Mouse (Mus musculus): Measurements from ENCODE around the gene Gucy2g.

The Gucy2g gene

DNA sequence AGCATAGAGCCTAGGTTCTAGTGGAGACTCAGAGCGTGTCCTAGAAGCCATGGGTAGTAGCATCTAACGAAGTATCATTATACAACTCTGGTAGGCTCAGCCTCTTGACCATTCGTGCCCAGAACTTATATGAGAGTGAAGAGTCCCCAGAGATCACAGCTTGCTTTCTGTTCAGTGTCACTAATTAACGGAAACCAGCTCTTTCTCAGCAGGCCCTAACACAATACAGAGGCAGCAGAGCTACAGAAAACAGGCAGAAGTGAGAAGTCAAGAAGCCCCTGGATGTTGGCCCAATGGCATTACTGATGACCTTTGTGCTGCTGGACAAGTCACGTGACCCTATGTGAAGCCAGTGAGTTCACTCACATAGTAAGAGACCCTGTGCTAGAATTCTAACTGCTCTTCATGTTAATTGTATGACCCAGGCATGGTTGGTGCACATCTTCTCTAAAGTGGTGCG, at the start of gene Gucy2g:
TSS of gene Gucy2g (minus strand) at position 51 of the 460 bp plus-strand sequence.
- DNase-seq (ENCODE audit: extremely low spot score, low read depth, low spot score), result no peak

DNA sequence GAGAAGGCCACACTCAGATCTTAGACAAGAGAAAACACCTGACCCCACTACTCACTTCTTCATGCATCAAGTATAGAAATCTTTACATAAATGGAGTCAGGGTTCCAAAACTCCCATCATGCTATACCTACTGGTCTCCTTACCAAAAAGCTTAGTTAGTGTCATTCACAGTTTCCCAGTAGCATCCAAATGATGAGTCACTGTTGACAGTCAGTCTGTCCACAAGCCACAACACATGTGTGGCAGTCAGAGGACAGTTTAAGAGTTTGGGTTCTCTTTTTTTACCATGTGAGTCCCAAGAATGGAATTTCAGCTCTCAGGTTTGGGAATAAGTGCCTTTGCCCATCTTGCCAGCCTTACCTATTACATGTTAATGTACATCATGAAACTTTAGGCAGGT, 47.9 kb upstream of the Gucy2g start:
- DNase-seq (ENCODE audit: extremely low spot score, low read depth, low spot score), result no peak

DNA sequence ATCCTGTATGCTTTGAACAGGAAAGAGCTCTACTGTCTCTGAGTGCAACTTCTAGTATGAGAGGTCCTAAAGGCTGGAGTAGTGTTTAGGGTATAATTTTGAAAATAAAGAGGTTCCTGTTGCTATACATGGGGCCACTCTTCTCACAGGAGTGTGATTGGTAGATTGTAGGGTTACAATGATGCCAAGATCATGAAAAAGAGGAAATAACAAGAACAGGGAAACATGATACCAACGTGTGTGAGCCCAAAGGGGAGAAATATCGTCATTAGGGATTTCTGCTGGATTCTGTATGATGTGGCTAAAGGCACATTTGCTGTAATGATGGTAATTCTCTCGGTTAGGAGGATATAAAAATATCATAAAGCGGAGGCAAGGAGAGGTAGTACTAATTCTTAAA, 45.0 kb upstream of the Gucy2g start:
- DNase-seq (ENCODE audit: extremely low spot score, low read depth, low spot score), result no peak

DNA sequence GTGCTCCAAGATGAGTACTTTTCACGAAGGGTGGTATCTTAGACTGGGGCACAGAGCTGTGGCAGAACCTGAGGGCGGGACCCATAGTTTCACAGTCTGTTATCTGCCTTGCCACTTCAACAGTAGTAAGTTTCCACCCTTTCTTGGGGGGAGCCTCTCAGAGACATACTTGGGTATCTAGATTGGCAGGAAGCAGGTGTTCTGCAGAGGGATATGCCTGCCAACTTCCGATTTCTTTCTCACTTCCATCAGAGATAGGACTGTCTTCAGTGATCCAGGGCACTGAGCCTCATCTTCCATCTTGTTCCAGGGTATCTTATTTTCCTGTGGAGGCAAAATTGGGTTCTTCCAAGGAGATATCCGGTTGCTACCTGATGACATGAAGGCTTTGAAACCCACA, 43.1 kb upstream of the Gucy2g start:
- no peak for DNase-seq (ENCODE audit: extremely low spot score, low read depth, low spot score)

DNA sequence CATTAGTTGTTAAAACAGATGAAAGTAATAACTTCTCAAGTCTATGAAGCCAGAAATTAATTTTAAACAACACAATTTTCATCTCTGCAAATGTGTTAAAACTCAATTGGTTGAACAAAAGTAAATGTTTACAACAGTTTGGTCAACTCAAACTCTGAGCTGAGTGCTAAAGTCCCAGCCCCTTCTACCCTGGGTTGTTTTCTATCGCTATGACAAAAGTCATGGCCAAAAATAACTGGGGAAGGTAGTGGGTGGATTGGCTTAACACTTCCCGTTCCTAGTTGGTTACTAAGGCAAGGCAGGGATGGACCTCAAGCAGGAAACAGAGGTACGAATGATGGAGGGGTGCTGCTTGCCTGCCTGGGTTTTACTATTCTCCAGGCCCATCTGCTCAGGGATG, 35.7 kb upstream of the Gucy2g start:
- no peak for DNase-seq (ENCODE audit: extremely low spot score, low read depth, low spot score)

DNA sequence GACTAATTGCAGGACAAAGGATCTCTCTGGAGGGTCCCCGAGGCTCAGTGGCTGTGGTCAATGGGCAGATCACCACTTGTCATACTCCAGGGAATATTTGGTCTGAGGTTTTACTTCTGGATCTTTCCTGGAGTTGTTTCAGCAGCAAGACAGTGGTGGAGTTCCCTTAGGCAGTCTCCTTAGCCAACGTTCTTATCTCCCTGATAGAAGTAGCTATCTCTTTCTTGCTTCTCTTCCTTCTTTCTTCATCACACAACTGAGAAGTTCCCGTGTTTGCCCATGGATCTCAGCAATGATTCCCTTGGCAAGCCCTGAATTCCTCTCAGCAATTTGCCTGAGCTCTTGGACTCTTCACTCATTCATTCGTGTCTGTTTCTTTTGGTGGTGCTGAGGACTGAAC, 35.1 kb upstream of the Gucy2g start:
- no peak for DNase-seq (ENCODE audit: extremely low spot score, low read depth, low spot score)

DNA sequence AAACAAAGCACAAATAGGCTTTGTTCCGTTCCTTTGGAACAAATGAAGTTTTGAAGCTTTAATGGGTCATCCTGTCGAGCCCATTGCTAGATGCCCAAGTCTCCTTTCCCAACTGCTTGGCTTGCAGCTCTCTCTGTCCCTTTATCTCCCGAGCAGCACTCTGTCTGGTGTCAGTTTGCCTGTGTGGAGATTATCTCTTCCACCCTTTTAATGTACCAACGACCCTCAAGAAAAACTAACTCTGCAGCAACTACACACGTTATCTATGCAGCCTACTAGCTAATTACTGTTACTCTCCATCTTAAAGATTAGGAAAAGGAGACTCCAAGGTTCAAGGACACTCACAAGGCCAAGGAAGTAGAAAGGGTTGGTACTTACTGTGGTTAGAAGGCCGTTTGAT, 32.3 kb upstream of the Gucy2g start:
- DNase-seq (ENCODE audit: extremely low spot score, low read depth, low spot score), result no peak

DNA sequence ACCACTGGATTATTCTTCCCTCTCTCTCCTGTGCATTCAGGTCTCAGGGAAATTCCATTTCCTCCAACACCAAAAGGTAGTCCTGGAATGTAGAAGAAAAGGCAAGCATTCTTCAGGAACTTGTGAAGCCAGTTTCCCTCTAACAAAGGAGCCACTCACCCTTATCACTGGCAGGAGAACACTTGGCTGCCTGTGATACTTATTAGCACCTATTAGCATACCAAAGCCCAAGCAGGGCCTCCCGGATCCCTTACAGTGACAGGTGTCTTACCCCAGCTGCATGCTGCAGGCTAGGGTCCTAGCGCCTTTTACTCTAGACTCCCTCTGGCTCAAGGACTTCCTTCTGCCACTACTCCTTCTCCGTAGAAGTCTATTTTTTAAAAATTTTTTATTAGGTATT, 30.4 kb upstream of the Gucy2g start:
- DNase-seq (ENCODE audit: extremely low spot score, low read depth, low spot score), result no peak

DNA sequence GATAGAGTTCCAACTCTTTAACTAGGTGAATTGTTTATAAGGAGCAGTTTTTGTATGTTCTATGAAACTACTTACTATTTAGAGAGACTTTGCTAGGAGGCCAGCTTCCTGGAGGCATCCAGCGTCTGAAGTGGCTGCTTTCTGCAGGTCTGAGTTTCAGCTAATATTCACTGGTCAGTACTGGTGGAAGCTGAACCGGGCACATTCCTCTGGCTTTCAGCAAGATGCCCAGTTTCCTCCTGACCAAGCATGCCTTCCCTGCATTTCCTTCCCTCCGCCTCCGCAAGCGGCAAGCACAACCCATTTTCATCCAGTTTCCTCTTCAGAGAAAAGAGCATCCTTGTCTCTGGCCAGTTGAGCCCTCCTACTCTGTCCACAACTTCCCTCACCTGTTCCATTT, 28.0 kb upstream of the Gucy2g start:
- no peak for DNase-seq (ENCODE audit: extremely low spot score, low read depth, low spot score)

DNA sequence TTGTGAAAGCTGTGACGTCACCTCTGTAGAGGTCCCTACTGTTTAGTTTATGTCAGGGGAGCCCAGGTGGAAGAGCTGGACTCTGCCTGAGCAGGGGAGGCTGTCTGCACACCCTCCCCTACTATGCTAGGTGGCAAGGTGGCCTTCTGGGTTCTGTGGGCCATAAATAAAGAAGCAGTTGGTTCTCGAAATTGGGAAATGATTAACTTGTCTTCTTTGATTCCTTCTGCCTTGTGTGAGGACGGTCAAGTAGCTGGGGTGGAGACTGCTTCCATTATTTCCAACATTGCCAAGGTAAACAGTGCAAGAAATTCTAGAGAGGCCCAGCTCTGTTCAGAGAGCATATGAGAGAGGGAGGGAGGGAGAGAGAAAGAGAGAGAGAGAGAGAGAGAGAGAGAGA, 27.1 kb upstream of the Gucy2g start:
- DNase-seq (ENCODE audit: extremely low spot score, low read depth, low spot score), result no peak

DNA sequence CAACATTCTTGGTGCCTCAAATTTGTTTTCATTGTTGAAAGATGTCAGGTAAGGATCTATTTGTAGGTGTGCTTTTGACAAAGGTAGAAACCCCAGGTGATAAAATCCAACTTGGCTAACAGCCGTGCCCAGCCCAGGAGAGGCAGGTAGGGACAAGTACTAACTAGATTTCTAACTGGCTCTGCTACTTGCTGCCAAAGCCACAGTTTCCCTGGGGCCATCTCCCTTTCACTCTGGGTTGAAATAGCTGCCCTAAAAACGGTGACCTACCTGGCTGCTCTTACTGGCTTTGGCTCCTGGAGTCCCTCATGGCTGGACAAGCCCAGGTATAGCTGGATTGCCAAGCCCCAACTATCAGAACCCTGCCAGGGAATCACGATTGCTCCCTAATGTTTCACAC, 25.8 kb upstream of the Gucy2g start:
- no peak for DNase-seq (ENCODE audit: extremely low spot score, low read depth, low spot score)

DNA sequence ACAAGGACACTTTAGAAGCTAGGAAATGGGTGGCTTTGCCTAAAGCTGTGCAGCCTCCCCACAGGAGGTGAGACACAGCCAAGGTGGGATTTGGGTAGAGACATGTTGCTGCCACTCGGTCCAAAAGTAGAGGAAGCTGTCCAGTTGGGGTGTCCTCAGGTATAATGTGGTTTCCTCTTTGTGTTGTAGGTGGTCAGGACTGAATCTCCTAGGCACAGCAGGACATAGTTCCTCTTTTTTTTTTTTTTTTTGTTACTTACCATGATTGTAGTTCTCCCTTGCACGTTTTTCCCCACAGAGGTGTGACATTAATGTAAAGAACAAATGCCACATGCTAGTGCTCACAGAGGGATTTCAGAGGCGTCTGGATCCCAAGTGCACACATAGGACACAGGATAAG, 24.2 kb upstream of the Gucy2g start:
- no peak for DNase-seq (ENCODE audit: extremely low spot score, low read depth, low spot score)

DNA sequence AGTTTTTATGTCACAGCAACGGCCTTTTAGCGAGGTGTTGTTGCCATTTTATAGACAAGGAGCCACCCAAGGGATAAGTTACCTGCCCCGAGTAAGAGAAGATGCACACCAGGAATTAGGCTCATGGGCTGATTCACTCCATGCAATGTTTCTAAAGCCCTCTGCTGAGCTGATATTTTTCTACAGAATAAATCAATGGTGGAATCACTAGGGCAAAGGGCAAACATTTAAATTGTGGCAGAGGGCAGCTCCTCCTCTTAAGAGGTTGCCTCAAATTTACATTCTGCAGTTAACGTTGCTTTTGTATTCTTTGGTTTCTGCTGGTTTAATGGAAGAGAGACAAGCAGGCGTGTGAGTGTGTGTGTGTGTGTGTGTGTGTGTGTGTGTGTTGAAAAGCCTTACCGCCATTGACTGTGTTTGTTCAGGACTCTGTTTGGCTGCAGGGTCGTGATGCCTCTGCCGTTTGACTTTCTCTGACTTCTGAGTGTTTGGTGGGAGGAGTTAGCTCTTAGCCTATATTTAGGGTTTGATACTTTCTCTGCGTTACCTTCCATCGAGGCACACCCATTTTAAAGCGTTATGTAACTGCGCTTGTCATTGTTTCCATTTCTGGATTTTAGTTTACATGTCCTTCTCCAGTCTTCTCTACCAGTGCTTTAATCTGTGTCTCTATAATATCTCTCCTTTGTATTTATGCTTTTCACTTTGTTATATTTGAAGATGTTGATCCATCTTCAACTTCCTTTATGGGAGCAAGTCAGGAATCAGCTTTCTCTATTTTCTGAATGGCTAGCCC, 19.6 kb upstream of the Gucy2g start:
- DNase-seq (ENCODE audit: extremely low spot score, low read depth, low spot score), result no peak

DNA sequence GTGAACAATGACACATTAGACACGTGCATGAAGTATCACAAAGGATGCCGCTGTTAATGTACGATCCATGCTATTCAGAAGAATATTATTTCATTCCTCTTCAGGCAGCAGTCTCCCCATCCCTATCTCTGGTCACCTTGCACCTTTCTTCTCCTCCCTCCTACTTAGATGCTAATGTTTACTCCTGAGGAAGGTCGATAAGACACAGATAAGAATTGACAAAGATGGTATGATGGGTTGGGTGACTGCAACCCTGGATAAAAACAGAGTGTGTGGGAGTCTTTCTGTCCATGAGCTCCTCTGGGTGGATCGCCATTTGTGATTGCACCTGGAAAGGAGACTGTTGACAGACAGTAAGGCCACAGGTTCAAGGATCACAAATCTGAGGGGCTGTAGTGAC, 17.5 kb upstream of the Gucy2g start:
- DNase-seq (ENCODE audit: extremely low spot score, low read depth, low spot score), result no peak

DNA sequence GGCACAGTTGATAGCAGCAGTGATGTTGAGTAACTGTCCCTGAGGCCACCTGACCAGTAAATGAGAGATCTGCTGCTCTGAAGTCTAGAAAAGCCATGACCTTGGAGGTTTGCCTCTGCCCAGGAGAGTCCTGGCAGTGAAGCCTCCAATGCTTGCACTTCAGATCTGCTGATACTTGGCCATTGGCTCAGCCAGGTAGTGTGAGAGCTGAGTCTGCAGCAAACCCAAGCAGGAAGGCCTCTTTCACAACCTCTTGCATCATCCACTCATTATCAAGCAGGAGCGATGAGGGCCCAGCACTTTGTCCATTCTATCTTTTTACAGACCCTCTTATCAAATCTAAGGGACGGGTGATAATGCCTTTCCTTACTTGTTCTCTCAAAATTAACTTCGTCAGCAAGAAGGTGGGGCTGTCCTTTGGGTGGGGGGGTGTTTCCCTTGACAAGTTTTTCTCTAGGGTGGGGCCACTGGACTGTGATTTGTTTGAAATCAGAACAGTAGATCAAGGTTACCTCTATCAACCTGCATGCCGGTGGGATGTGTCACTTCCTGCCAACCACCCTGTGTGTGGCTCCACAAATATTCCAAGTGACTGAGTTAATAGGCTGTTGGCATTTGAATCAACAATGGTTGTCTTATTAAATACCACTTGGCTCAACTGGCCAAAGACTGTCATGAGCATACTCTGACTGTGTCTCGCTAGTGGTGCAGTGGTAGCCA, 16.8 kb upstream of the Gucy2g start:
- no peak for DNase-seq (ENCODE audit: extremely low spot score, low read depth, low spot score)

DNA sequence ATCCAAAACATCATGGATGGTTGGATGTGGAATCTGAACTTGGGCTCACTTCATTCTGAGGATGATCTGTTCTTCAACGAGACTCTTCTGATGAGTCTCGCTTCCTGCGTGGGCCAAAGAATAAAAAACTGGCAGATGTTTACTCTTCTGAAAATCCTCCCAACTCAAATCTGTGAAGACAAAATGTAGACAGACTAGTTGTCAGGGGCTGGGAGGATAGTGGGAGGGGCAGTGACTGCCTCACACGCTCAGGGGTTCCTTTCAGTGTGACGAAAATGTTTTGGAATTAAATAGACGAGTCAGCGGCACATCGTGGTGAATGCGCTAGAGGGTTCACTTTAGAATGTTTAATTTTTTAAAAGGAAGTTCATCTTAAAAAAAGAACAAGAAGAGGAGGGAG, 15.1 kb upstream of the Gucy2g start:
- DNase-seq (ENCODE audit: extremely low spot score, low read depth, low spot score), result no peak

DNA sequence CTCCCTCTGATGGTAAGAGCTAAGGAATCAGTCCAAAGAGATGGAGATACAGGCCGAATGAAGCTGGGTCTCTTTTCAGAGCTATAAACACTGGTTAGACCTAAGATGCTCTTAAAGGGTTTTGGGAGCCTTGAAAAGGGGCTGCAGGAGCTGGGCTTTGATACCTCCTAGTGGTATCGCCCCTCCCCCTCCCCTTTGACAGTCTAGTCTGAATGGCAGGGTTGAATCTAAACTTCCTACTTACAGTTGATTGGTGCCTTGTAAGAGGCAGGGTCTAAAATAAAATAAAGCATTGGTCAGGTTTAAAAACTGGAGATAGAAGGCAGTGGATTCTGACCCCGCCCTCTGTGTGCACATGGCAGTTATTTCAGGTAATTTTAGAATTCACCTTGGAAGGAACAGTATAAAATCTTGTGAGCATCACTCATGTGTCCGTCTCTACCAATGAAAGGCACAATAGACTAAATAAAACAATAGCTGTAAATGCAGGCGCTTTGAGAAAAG, 13.5 kb upstream of the Gucy2g start:
- no peak for DNase-seq (ENCODE audit: extremely low spot score, low read depth, low spot score)

DNA sequence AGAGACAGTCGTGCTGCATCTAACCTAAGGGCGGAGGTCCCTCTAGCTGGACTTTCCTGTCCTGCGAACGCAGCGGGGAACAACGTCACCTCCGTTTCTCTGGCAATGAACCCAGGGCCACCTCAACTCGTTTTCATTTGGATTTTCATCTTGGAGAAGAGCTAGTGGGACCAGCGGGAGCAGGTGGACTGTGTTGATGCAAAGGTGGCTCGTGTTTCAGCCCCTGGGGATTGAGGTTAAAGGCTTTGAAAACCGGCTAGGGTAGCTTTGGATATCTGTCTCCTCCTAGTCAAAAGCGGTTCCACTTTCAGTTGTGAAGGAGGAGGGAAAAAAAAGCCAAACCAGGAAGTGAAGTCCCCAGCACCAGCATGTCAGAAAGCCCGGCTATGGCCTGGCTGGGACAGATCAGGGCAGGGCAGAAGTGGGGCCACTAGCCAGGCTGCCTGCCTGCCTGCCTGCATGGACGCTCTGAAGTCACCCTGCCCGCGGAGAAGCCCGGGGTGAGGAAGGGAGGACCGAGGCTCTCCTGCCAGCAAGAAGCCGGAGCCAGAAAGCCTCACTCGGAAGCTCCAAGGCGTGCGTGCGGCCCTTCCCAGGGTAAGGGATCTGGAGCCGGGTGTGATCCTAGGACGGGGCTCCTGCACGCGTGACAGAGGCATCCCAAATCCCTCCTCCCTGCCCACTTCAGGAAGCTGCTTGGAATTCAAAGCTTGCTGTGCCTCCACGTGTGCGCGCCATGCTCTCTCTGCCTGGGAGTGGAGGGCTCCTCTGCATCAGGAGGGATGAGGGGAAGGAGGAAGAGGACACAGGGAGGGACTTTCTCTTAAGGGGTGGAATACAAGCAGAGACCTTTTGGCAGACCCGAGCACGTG, 12.8 kb upstream of the Gucy2g start:
- no peak for DNase-seq (ENCODE audit: extremely low spot score, low read depth, low spot score)

DNA sequence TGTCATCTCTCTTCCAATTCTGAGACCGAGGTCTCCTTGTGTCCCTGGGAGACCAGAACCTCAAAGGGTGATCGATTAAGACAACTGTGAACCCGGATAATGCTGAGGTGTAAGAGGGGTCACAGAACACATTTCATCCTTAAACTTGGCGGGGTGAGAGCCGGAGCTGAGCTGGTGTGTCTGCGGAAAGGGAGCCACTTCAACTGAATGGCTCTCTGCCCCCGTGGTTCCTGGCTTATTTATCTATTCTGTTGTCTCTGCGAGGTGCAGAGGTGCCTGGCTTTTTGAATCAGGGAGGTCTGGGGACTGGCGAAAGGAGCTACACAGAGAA, 12.2 kb upstream of the Gucy2g start:
- no peak for DNase-seq (ENCODE audit: extremely low spot score, low read depth, low spot score)

DNA sequence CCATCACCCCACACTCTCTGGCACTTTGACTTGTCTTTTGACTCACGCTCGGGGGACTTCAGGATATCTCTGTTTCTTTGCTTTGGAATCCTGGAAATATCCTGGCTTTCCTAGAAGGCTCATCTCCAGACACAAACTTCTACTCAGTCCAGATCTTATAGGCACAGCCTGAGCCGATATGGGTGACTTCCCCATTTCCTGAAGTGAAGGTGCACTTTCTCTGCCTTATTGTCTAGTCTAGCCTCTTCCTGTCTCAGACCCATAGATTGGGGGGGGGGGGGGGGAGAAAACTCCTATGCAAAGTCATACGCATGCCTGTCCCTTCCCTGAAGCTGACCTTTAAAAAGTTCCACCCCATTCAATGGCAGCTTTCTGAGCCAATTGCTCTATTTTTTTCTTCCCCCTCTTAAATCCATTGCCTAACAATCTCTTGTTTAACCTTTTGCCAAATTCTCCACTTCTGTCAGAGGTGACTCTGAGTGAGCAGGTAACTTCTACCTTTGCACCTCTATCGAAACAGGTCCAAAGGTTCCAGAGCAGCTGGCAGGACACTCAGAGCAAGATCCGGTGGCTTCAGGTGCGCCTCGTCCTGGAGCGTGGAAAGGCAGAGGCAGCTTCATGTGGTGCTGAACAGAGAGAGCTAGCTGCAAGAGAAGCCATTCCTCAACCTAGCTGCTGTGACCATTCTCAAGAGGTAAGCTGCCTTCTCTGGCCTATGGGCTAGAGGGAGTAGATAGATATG, 10.5 kb upstream of the Gucy2g start, which contains the start of gene Acsl5:
TSS of gene Acsl5 (plus strand) at position 556 of the 742 bp plus-strand sequence.
- no peak for DNase-seq (ENCODE audit: extremely low spot score, low read depth, low spot score)

DNA sequence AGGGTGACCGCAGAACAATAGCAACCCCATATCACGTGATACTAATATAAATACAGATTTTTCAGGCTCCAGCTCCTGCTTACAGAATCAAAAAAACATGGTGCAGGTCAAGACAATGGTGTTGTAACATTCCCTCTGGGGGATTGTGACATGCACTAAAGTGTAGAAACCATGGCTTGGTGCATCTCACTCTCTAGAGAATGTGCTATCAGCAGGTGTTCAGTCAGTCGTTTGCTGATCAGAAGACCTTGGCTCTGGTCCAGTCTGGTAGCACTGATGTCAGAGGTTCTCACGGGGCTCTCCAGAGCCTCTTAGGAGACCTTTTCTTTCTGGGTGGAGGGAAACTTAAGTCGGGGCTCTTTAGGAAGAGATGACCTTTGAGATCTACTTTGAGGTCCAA, 9.4 kb upstream of the Gucy2g start:
- no peak for DNase-seq (ENCODE audit: extremely low spot score, low read depth, low spot score)
